Mouse (Mus musculus): ENCODE results near the gene Anapc11.
A peak's percentile ranks its signal among the peaks of the same experiment; 100 is the strongest.
"Not testable (repeated sequence)": the region's sequence is repeated elsewhere in the genome, so short reads cannot be mapped to it uniquely, and the experiment has no call there.

Anapc11 gene

DNA sequence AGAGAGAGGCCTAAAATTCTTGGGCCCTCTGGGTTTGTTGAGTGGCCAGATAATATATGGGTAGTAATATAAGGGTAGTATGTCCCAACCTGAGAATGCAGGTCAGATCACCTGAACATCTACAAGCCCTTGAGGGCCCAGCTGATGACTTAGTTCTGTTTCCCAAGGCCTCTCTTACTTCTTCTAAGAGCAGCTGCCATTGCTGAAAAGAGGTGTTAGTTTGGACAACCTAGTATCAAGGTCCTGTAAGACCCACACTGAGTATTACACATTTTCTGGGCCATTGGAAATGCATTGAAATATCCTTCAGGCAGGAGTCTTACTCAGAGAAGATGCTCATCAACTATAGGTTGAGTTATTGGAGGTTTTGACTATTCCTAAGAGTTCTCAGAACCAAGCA lies 22.3 kb upstream of the Anapc11 start:
- DNase-seq, result no peak

DNA sequence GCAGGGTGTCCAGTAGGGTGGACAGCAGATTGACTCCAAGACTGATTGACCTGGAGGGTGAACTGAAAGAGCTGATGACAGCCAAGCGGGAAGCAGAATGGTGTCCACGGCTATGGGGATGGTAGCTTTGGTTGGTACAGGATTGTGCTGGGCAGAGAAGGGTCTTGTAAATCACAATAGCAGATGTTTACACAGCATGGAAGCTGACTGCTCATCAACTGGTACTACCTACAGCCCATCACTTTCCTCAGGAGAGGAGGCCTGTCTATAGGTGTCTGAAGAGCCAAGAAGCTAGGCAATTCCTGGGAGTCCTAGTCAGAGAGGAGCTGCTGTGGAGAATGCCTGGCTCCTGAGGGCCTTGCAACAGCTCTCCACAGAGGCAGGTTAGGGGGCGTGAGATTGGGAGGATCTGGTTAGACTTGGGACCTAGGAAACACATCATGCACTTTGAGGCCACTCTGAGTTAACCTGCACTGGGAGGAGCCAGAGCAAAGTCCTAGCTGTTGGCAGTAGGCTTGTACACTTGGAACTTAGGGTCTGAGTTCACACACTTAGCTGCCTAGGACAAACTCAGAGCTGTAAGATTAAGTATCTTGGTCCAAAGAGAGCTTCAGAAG lies 21.7 kb upstream of the Anapc11 start:
- DNase-seq, result no peak

DNA sequence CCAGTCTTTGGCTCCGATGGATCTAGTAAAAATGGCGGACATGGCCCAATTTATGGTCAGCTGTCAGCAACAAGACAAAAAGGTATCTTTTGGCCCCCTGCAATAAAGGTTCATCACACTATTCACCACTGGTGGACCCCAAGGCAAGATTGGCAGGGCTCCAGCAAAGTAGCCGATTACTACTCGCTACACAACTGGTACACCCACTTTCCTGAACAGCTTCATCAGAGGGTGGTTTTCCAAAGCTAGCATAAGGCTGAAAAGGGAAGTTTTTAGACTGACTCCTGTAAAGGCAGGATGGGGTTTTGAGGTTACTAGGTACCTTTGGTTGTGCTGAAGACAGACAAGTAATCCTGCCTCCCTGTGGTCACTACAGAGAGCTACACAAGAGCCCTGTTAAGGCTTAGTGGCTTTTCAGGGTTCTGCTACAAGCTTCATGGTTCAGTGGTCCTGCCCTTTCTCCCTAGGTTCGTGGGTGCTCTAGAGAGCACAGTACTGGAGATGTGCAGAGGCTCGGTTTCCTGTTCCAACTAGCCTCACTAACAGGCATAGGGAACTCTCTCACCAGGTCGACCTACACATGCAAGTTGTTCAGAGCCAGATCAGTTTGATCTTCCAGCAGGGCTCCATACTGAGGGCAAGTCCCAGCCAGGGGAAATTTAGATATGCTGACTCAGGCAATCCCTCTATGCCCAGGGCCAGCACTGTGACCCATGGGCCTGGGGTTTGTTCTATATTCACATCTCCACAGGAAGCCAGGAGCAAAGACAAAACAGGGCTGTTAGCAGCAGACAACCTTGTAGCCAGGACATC lies 20.8 kb upstream of the Anapc11 start:
- DNase-seq, result no peak

DNA sequence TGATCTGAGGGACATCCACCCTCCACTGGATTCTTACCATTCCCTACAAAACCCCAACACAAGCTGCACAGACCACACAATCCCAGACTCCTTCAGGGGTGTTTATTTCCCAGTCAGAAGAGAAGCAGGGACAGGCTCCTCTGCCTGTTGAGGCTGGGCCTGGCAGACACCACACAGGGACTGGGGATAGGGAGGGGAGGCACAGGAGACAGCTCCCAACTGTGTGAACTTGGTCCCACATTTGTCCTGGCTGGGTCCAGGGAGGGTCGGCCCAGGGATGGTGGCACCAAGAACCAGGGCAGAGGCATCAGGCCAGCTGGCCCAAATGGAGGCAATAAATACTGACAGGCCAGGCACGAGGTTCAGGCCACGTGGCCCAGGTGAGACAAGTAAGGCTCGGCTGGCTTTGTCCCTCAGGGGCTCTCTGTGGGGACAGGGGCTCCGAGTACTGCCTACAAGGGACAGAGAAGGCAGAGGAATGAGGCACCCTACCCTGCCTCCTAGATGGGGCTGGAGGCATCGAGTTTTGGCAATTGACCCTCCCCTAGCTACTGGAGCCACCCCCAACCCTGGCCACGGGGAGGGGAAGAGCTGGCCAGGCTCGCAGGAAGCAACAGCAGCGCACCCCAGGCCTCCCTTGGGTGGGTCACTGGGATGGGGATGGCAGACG lies 20.1 kb upstream of the Anapc11 start:
- no peak for DNase-seq

DNA sequence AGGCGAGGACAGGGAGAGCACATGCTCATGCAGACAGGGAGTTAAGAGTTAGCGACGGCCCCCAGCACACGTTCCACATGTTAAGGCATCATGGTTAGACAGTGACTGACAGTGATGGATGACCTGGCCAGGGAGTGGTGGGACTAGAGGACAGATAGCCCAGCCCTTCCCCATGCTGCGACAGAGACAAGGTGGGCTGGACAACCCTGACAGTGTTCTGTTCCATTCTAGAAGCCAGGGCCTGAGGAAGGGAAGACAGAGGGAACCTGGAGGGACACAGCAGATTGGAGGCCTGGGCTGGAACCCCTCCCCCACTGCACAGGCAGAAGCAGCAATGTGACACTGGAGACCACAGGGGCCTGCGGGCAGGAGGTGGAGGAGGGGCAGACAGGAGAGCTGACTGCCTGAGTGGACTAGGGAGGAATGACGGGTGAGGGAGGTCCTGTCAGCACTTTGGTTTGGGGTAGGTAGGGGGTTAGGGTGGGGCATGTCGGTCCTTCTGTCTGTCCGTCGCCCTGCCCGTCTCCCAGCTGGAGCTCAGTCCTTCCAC lies 19.5 kb upstream of the Anapc11 start:
- peak in 1 of 2 experiments; percentile 18 for DNase-seq

DNA sequence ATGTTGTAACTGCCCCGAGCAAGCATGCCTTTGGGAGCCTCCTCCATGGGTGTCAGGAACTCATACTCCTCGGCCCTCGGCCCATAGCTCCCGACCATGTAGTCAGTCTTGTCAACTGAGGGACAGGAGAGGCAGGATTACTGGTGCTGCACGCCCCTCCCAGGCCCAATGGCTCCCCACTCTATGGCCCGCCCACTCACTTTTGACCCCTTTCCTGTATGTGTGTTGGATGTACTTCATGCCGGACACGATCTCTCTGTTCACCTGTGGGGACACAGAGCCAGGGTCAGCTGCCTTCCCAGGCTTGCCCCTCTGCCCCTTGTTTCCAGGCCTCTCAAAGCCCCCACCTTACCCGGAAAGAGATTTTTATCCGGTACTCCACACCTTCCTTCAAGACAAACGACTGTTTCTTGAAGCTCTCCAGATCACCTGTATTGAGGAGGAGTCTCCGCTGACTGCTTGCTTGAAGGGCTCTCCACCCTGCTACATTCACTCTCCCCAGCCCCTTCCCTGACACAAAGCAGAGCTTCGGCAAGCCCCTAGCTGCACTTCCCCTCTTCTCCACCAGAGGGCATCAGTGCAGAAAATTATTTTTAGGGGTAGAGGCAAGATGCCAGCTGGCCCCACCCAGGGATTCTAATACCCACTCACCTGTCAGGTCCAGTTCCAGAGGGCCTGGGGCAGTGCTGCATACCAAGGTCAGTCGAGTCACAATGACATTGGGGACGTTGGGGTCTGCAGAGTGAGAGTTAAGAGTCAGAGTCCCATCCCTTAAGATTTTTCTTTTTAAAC lies 18.7 kb upstream of the Anapc11 start:
- peak; percentile 67 to 78 for DNase-seq

DNA sequence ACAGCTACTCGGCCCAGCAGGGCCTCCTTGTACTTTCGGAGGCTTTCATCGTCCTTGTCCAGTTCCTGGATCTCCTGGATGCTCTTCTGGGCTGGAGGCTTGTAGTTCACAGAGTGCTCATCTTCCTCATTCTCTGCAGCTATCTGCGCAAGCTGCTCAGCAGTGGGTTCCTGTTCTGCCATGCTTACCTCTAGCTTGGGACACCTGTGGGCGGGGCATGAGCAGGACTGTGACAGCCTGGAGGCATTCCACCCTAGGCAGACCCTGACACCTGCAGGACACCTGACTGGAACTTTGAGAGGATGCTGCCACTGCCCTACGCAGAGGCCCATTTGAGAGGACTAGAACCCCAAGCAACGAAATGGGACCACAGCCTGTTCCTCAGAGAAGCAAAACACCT lies 18.0 kb upstream of the Anapc11 start:
- DNase-seq, result peak; percentile 43 to 51

DNA sequence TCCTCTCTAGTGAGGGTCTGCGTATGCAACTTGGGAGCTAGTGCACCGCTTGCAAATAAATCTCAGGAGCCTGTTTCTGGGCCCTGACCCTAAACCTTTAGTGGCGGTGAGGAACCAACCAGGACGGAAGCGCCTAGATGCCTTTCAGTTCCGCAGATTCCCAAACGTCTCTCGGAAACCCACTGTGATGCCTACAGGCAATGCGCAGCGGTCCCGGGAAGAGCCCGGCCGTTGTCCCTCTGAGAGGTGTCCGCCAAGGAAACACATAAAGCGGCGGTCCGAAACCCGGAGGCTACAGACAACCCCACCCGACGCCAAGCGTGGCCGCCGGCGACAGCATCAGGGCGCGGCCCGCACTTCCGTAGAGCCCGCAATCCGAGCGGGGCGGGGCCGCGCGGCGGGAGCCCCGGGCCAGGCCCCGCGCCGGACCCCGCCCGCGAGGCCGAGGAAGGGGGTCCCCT lies 17.3 kb upstream of the Anapc11 start:
- DNase-seq, result peak; percentile 50 to 54

DNA sequence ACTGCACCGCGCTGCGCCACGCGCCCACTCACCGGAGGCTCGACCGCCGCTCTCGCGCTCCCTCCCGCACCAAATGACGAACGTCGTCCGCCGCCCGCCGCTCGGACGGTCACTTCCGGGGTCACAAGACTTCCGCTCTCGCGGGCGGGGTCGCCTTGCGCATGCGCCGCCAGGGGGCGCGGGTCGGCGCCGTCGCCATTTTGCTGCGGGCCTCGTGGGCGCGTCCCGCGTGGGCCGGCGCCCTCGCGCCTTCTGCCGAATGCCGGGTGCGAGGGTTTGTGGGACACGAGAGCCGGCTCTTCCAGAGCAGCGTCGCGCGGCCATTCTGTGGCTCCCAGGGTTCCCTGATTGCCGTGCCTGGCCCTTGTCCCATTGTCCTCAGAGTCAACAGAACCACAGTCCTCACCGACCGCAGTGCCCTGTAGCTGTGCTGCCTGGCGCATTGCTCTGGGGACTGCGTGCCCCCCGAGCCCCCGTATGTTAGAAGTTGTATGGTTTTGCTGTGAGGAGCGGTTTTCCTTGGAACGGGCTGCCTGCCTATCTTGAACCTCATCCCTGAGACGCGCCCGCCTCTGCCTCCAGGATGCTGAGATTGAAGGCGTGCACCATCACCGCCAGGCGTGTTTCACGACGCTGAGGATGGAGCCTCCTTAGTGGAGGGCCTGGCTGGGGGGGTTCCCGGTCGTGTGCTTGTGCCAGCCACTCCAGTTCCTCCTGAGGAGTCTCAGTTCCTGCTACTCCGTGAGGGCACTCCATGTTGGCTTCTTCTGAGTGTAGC lies 16.5 kb upstream of the Anapc11 start, which contains the start of gene Arhgdia:
Arhgdia (minus strand) TSS at position 135 of the 778 bp plus-strand sequence.
- DNase-seq, result peak; percentile 86 to 89

DNA sequence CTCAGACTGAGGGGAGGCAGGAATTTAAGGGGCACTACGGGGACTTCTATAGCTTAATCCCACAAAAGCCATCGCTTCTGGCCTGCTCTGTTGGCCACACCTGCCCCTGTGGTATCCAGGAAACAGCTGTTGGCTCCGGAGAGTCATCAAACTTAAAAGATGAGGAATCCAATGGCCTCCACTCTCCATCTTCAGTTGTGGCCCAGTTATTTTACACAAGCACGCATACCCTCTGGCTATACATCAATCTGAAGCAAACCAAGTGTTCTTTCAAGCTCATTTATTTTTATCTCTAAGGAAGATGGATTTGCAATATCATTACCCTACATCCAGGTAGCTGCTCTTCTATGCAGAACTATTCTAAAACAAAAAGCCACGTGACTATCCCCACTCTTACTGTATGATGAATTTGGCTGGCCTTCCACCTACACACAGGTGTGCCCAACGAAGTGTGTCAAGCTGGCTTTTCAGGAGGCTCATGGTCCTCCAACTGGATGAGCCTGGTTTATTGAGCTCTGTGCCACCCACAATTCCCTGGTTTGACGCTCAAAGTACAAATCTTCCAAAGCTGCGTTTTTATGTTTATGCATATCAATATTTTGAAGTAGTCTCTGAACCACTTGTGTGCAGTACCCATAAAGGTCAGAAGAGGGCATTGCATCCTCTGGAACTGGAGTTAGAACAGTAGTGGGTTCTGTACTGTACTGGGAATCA lies 15.8 kb upstream of the Anapc11 start:
- DNase-seq, result peak in 1 of 2 experiments; percentile 57

DNA sequence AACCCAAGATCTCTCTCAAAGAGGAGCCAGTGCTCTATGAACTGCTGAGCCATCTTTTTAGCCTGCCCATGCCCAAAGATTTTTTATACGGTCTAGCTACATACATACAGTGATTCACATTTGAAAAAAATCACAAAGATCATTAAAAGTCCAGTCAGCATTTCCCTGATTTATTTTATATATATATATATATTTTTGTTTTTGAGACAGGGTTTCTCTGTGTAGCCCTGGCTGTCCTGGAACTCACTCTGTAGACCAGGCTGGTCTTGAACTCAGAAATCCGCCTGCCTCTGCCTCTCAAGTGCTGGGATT lies 15.3 kb upstream of the Anapc11 start:
- DNase-seq, result not testable (repeated sequence)

DNA sequence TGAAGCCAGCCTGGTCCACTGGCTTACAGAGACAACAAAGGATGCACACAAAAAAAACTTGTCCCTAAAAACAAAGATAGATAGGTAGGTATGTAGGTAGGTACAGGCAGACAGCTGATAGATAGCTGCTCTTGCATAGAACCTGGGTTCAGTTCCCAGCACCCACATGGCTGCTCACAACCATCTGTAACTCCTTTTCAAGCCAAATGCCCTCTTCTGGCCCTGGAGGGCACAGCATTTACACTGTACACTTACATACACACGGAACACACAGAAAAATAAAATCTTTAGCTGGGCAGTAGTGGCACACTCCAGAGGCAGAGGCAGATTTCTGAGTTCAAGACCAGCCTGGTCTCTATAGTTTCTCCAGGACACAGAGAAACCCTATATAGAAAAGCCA lies 14.3 kb upstream of the Anapc11 start:
- DNase-seq, result no peak

DNA sequence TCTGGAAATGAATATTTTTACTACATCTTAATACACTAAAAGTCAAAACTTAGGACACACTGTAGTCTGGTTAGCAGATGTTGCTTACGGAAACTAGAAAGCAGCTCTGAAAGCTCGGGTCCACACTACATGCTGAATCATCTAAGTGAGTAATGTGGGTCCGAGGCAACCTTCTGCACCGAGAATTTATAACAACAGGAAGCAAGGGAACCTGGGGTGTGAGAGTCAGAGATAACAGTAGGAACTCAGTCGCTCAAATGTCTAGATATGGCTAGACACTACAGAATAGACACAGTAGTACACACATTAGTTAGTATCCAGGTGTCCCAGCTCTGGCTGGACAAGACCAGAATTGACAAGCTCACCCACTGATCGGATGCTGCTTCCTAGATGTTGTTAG lies 9.7 kb upstream of the Anapc11 start:
- no peak for DNase-seq

DNA sequence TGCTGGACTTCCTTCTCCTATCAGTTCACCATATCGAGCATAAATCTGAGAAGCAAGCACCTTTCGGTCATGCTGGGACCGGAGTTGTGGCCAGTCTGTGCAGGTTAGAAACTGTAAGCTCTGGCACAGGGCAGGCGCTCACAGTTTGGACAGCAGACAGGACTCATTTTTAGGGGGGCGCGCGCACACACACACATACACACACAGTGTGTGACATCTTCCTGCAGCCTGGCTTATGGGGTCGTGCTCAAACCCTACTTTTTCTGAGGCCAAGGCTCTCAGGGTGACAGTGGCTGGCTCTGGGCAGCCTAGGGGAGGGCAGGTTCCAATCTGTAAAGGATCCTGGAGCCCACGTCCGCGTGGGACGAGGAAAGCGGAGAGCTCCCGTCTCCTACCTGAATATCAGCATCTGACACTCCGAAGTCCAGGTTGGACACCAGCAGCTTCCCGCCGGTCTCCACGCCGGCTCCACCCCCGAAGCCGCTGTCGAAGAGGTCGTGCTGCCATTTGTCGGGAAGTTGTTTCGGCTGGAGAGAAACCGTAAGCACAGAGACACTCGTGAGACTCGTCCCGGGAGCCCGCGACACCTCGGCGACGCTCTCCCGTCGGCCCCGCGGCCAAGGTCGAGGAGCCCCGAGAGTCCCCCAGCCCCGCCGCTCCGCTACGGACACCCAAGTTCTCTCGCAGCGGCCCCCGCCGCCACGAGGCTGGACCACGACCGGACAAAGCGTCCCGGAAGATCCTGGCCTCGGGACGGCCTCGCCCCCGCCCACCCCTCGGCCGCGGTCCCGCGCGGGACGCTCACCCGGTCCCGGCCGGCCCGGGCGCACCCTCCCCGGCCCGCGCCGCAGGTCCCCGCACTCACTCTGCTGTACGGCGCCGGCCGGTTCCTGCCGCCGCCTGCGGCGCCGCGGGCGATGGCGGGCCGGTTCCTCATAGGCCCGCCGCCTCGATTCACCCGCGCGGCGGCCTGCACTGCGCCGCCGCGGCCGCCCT lies 683 bp upstream of the Anapc11 start:
- DNase-seq, result no peak

DNA sequence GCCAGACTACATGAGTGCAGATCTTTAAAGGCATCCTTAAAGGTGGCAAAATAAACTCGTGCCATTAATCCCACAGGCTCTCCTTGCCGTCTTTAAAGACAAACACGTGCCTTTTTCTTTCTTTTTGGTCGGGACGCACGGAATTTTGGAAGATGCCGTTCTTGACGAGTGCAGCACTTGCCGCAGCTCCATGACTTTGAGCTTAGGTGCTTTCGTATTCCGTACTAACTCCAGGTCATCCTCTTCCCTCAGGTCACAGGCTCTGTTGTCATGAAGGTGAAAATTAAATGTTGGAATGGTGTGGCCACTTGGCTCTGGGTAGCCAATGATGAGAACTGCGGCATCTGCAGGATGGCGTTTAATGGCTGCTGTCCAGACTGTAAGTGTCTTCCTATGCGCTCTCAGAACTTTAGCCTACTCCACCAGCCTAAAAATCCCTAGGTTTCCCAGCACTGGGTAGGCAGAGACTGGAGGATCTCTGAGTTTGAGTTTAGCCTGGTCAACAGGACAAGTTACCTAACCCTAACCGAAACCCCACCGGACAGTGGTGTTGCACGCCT lies 849 bp downstream of the Anapc11 start:
- no peak for DNase-seq

DNA sequence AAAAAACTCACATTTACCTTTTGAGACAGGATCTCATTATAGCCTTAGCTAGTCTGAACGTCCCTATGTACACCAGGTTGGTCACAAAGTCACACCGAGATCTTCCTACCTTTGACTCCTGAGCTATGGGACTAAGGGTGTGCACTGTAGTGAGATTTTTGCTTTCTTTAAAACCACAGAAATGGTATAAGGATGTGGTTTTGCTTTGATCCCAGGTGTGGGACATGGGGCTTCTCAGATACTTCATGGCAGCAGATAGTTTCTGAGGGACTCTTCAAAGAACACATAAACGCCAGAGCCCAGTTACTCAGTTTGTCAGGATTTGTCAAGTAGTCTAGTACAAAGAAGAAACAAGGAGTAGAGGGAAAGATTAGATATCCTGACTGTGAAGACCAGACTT lies 2.5 kb downstream of the Anapc11 start:
- DNase-seq, result no peak

DNA sequence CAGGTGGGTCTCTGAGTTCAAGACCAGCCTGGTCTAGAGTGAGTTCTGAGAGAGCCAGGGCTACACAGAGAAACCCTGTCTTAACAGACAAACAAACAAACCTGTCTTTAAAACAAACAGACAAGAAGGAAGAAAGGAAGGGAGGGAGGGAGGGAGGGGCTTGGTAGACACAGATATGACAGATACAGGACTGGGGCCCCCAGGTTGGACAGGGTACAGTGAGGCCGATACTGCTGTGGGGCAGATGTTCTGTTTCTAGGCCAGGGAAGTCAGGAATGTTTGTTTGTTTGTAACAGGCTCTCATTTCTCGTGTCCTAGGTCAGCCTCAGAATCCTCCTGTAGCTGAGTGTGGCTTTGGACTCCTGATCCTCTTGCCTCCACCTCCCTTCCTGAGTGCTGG lies 5.3 kb downstream of the Anapc11 start:
- no peak for DNase-seq

DNA sequence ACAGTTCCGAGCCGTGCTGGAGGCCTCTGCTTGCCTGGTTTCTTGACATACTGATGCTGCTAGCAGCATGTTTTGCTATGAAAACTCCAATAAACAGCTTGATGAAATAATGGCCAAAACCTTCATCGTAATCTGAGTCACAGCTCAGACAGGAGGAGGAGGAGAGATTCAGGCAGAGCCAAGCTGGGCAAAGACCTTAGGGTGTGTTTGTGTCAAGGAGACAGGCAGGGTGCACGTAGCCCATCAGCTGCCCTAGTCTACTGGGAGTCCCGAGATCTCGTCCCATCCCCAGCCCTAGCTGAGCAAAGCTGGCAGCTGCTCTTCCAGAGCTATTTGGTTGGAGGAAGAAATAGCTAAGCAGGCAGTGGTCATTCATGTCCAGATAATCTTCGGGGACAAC lies 7.4 kb downstream of the Anapc11 start:
- no peak for DNase-seq

DNA sequence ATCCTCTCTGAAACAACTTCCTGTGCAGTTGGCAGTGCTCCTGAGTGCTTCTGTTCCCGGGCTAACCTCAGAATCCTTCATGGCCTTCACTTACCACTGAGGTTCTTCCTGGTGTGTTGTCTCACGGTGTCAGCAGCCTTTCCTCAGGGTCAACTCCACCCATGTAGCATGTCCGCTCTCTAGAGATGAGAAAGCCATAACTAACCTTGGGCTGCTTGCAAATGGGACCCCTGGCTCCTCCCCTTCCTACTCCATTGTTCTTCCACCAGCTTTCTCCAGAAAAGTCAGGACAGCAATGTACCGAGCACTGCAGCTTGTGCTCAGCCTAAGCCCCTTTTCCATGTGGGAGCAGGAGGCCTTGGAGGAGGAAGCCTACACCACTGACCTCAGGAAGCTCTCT lies 8.5 kb downstream of the Anapc11 start:
- no peak for DNase-seq
